Mouse (Mus musculus): ENCODE measurements at regions not wholly inside any gene's neighbourhood (a gene's known extent, or its start where the extent isn't known, plus 50 kb on each side); places are given as distances from the start of the nearest gene placed in this dataset.

- Histone ChIP-seq H3K4me3 (ENCODE audit: low read depth, low read length) (no peak overlapping the region), H3K4me2 (no peak overlapping the region), H3K4me1 (replicated peaks; ENCODE audit: control insufficient read depth, insufficient read depth, low read length) (peaks cover 3% of the 10 kb centered on the region), H3K9ac (ENCODE audit: low read depth, low read length) (no peak overlapping the region), H3K27ac (ENCODE audit: low read depth, low read length) (no peak overlapping the region), H3K36me3 (ENCODE audit: control insufficient read depth, insufficient read depth, low read length) (no peaks in the 10 kb centered on the region), H3K27me3 (replicated peaks; ENCODE audit: control insufficient read depth, insufficient read depth, low read length) (no peaks in the 10 kb centered on the region), H3K9me3 (ENCODE audit: control insufficient read depth, low read length) (no peaks in the 10 kb centered on the region)
- no peak for DNase-seq (ENCODE audit: low spot score)
- no peak for ATAC-seq (replicated peaks; ENCODE audit: low FRiP score)
- 39% methylated on average over 5 of the region's 5 CpGs for WGBS
These were observed 82.1 kb upstream of the Bod1 start for GRCm38 (mm10) chr11:31753711-31754161.

GRCm38 (mm10) chr11:31754416-31754815 lies 82.7 kb upstream of the Bod1 start:
- DNase-seq (ENCODE audit: low spot score) (no peak), ATAC-seq (replicated peaks; ENCODE audit: low FRiP score) (no peak)
- H3K27ac ChIP-seq (ENCODE audit: low read depth, low read length) = no peak overlapping the region
- H3K9me3 ChIP-seq (ENCODE audit: control insufficient read depth, low read length) = no peaks in the 10 kb centered on the region
- WGBS = 48% methylated on average over 4 of the region's 4 CpGs
- H3K4me2 ChIP-seq = no peak overlapping the region
- no peaks in the 10 kb centered on the region for H3K27me3 ChIP-seq (replicated peaks; ENCODE audit: control insufficient read depth, insufficient read depth, low read length)
- no peaks in the 10 kb centered on the region for H3K36me3 ChIP-seq (ENCODE audit: control insufficient read depth, insufficient read depth, low read length)
- no peak overlapping the region for H3K9ac ChIP-seq (ENCODE audit: low read depth, low read length)
- peaks cover 3% of the 10 kb centered on the region for H3K4me1 ChIP-seq (replicated peaks; ENCODE audit: control insufficient read depth, insufficient read depth, low read length)
- no peak overlapping the region for H3K4me3 ChIP-seq (ENCODE audit: low read depth, low read length)

DNA sequence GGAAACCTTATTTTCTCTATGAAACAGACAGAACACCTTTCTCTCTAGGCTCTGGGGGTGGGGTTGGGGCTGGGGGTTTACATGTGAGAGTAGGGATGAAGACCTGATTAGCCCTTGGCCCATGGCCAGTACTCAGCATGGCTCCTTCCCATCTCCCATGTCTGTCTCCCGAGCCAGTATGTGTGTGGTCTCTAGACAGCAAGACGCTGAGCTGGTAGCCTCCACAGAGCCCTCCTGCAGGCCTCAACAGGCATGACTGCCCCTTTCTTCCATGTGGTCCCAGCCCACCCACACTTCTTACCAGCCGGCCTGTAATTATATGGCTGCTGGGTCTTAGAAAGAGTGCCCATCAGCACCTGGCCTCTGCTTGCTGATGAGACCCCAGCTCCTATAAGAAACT lies 84.2 kb upstream of the Bod1 start:
- H3K4me3 ChIP-seq (ENCODE audit: low read depth, low read length) = no peak overlapping the region
- no peak overlapping the region for H3K4me2 ChIP-seq
- no peak overlapping the region for H3K27ac ChIP-seq (ENCODE audit: low read depth, low read length)
- no peaks in the 10 kb centered on the region for H3K36me3 ChIP-seq (ENCODE audit: control insufficient read depth, insufficient read depth, low read length)
- no peaks in the 10 kb centered on the region for H3K9me3 ChIP-seq (ENCODE audit: control insufficient read depth, low read length)
- no peaks in the 10 kb centered on the region for H3K27me3 ChIP-seq (replicated peaks; ENCODE audit: control insufficient read depth, insufficient read depth, low read length)
- ATAC-seq (replicated peaks; ENCODE audit: low FRiP score) (no peak), DNase-seq (ENCODE audit: low spot score) (no peak)
- no peak overlapping the region for H3K9ac ChIP-seq (ENCODE audit: low read depth, low read length)
- H3K4me1 ChIP-seq (replicated peaks; ENCODE audit: control insufficient read depth, insufficient read depth, low read length) = peaks cover 6% of the 10 kb centered on the region
- 65% methylated on average over 3 of the region's 3 CpGs for WGBS

DNA sequence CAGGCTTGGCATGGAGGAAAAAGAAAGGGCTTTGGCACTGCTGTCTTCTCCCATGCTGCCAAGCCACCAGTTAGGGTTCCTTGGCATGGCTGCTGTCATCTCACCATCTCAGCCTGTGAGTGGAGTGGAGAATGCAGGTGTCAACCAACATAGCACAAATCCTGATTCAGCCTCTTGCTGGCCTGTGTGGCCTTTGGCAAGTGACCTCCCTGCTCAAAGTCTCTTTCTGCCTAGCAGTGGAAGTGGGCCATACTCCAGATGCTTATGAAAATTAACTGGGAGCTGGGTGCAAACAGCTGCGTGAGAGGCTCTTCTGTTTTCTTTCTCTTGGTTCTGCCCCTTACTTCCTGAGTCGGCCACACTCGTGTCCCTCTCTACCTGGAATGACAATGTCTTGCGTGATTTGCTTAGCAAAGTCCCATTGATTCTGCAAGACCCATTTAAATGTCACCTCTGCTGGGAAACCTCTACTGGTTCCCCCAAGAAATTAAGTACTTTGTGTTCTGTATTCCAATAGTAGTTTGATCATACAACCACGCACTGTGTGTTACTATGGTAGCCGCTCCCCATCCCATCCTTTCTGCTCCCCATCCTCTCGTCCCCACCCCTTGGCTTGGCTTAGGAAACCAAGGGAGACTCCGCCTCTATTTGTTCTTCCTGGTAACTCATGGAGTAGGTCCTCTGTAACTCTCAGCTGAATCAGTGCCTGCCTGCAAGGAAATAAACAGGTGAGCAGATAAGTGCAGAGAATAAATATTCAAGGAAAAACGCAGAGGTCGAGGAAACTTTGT lies 84.9 kb upstream of the Bod1 start:
- no peak for ATAC-seq (replicated peaks; ENCODE audit: low FRiP score)
- Histone ChIP-seq H3K4me1 (replicated peaks; ENCODE audit: control insufficient read depth, insufficient read depth, low read length) (peaks cover 4% of the 10 kb centered on the region), H3K27ac (ENCODE audit: low read depth, low read length) (no peak overlapping the region), H3K4me2 (no peak overlapping the region), H3K36me3 (ENCODE audit: control insufficient read depth, insufficient read depth, low read length) (no peaks in the 10 kb centered on the region), H3K4me3 (ENCODE audit: low read depth, low read length) (no peak overlapping the region), H3K9me3 (ENCODE audit: control insufficient read depth, low read length) (no peaks in the 10 kb centered on the region), H3K9ac (ENCODE audit: low read depth, low read length) (no peak overlapping the region), H3K27me3 (replicated peaks; ENCODE audit: control insufficient read depth, insufficient read depth, low read length) (no peaks in the 10 kb centered on the region)
- WGBS = 80% methylated on average over 10 of the region's 10 CpGs
- DNase-seq (ENCODE audit: low spot score) = no peak

DNA sequence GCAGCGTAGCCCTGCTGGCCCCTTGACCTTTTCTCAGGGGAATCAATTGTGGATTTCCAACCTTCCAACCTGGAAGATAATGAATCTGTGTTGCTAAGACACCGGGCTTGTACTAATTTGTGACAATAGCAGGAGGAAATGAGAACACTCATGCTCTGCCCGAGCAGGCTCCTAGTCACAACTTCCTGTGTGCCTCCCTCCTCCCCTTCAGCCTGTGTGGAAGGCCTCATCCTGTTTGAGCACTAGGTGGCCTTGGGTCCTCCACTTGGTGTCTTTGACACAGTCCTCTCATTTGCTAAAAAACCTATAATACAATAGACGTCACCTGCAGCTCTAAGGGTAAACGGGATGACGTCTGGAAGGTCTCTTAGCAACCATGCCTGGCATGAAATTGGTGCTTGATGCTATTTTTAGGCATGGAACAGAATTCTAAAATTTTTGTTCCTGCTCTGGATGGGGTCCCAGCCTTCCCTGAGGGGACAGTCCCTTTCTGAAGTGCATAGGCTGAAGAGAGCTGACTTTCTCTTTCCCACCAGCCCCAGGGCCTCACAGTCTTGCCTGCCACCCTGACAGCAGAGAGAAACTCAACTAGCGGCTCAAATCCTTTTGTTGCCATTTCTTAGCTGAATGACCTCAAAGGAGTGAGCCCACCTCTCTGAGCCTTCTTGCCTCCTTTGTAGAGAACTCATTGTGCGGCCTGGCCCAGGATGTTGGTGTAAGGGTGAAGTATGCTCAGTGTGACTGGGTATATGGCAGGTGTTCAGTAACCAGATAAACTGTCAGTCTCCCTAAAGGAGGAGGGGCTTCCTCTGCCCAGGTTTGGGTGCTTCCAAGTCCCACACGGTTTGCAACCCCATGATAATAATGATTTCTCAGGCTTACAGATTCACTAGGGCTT lies 88.4 kb upstream of the Bod1 start:
- H3K27ac ChIP-seq (ENCODE audit: low read depth, low read length) = no peak overlapping the region; the same call in 1 of the 2 replicates
- 62% methylated on average over 9 of the region's 9 CpGs for WGBS

DNA sequence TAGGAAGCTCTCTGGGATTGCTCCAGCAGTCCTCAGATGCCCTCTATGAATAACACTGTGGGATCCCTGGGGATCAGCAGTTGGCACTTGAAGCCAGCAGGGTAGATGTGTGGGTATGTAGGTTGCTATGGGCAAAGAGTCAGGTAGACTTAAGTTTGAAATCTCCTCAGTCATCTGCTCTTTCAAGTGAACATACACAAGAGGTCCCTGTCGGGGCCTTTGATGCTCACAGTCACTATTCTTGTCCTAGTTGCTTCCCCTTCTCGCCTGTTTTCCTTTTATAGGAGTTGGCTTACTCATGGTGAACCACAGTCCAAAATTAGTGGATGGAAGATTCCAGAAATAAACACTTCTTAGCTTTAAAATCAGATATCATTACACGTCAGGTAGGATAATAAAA lies 92.2 kb upstream of the Bod1 start:
- H3K4me3 ChIP-seq (ENCODE audit: low read depth, low read length) = no peak overlapping the region
- ATAC-seq (replicated peaks; ENCODE audit: low FRiP score) = no peak
- no peak overlapping the region for H3K27ac ChIP-seq (ENCODE audit: low read depth, low read length)
- no peak for DNase-seq (ENCODE audit: low spot score)
- no peak overlapping the region for H3K4me2 ChIP-seq
- no peaks in the 10 kb centered on the region for H3K36me3 ChIP-seq (ENCODE audit: control insufficient read depth, insufficient read depth, low read length)
- H3K9me3 ChIP-seq (ENCODE audit: control insufficient read depth, low read length) = no peaks in the 10 kb centered on the region
- no peaks in the 10 kb centered on the region for H3K27me3 ChIP-seq (replicated peaks; ENCODE audit: control insufficient read depth, insufficient read depth, low read length)
- WGBS = 70% methylated on average over 3 of the region's 3 CpGs
- H3K4me1 ChIP-seq (replicated peaks; ENCODE audit: control insufficient read depth, insufficient read depth, low read length) = peaks cover 4% of the 10 kb centered on the region
- no peak overlapping the region for H3K9ac ChIP-seq (ENCODE audit: low read depth, low read length)

More for the DNA sequence above, 88.4 kb upstream of the Bod1 start:
- H3K4me1 ChIP-seq (replicated peaks; ENCODE audit: control insufficient read depth, insufficient read depth, low read length) = peaks cover 4% of the 10 kb centered on the region
- no peaks in the 10 kb centered on the region for H3K36me3 ChIP-seq (ENCODE audit: control insufficient read depth, insufficient read depth, low read length)
- DNase-seq (ENCODE audit: low spot score) (no peak), ATAC-seq (replicated peaks; ENCODE audit: low FRiP score) (no peak)
- H3K9me3 ChIP-seq (ENCODE audit: control insufficient read depth, low read length) = no peaks in the 10 kb centered on the region
- no peaks in the 10 kb centered on the region for H3K27me3 ChIP-seq (replicated peaks; ENCODE audit: control insufficient read depth, insufficient read depth, low read length)
- H3K4me3 ChIP-seq (ENCODE audit: low read depth, low read length) = no peak overlapping the region
- no peak overlapping the region for H3K4me2 ChIP-seq
- no peak overlapping the region for H3K9ac ChIP-seq (ENCODE audit: low read depth, low read length)

DNA sequence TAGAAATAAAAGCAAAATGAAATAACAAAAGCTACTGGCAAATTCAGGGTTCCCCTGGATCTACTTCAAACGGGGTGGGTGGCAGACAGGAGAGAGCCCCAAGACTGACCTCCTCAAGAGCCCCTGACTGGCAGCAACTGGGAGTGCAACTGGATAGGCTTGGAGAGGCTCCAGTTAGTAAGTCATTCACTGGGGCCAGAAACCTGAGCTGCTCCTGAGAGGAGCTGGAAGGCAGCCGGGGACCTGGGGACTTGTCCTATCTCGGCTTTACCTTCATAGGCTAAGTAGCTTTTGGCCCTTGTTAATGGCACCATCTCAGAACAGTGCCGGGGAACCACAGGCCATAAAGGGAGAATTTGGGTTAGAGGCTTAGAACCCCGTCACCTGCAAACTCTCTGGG lies 94.6 kb upstream of the Bod1 start:
- Histone ChIP-seq H3K27me3 (replicated peaks; ENCODE audit: control insufficient read depth, insufficient read depth, low read length) (no peaks in the 10 kb centered on the region), H3K36me3 (ENCODE audit: control insufficient read depth, insufficient read depth, low read length) (no peaks in the 10 kb centered on the region), H3K9ac (ENCODE audit: low read depth, low read length) (no peak overlapping the region), H3K4me2 (no peak overlapping the region), H3K9me3 (ENCODE audit: control insufficient read depth, low read length) (no peaks in the 10 kb centered on the region), H3K27ac (ENCODE audit: low read depth, low read length) (no peak overlapping the region), H3K4me3 (ENCODE audit: low read depth, low read length) (no peak overlapping the region), H3K4me1 (replicated peaks; ENCODE audit: control insufficient read depth, insufficient read depth, low read length) (peaks cover 13% of the 10 kb centered on the region)
- 80% methylated on average over 5 of the region's 5 CpGs for WGBS
- DNase-seq (ENCODE audit: low spot score) = no peak
- ATAC-seq (replicated peaks; ENCODE audit: low FRiP score) = no peak

DNA sequence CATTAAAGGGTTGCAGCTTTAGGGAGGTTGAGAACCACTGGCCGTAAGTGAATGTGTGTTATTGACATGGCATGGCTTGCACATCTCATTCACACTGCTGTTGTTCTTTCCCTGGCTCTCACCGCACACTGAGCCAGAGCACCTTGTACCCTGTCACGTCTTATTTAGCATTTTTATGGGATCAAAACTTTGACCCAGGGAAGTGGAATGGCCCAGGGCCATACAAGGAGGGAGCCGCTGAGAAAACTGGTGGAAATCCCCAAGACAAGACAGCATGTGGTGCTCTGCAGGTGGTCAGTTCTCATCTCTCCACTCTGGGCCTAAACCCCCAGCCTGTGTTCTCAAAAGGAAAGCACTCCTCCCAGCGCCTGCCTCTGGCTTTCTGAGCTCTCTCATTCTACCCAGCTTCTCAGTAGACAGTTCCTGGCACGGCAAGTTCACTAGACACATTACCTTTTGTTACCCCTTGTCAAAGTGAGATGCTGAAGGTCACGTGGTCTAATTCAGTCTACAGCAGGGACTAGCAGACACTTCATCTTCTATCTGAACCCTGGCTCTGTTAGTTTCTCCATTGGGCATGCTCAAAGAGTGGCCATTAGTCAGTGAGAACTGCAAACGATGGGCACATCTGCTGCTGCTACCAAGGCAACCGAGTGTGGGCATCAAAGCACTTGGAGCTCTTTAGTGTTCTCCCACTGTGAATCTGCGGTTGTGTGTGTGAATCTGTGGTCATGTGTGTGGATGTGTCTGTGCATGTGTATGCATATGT lies 96.2 kb upstream of the Bod1 start:
- no peaks in the 10 kb centered on the region for H3K9me3 ChIP-seq (ENCODE audit: control insufficient read depth, low read length)
- H3K9ac ChIP-seq (ENCODE audit: low read depth, low read length) = no peak overlapping the region
- no peaks in the 10 kb centered on the region for H3K36me3 ChIP-seq (ENCODE audit: control insufficient read depth, insufficient read depth, low read length)
- no peak overlapping the region for H3K4me2 ChIP-seq
- H3K4me3 ChIP-seq (ENCODE audit: low read depth, low read length) = no peak overlapping the region
- no peak overlapping the region for H3K27ac ChIP-seq (ENCODE audit: low read depth, low read length)
- 72% methylated on average over 10 of the region's 10 CpGs for WGBS
- peaks cover 18% of the 10 kb centered on the region for H3K4me1 ChIP-seq (replicated peaks; ENCODE audit: control insufficient read depth, insufficient read depth, low read length)
- no peaks in the 10 kb centered on the region for H3K27me3 ChIP-seq (replicated peaks; ENCODE audit: control insufficient read depth, insufficient read depth, low read length)
- ATAC-seq (replicated peaks; ENCODE audit: low FRiP score) = no peak
- no peak for DNase-seq (ENCODE audit: low spot score)
